Mouse (Mus musculus): ENCODE data around the gene Ins2.

GRCm38 (mm10) chr7:142658681-142659180, 84.5 kb downstream of the Ins2 start:
- TF ChIP-seq POLR2A (IDR thresholded peaks at IDR 0.05; ENCODE audit: control insufficient read depth in 1 of 2, insufficient read depth in 1 of 2, low read depth in 1 of 2, low read length in 2 of 2, poor library complexity in 1 of 2) (no peak), CTCF (IDR thresholded peaks at IDR 0.05 in 2 of 3, conservative IDR thresholded peaks at IDR 0.05 in 1 of 3; ENCODE audit: control insufficient read depth in 1 of 3, insufficient read depth in 1 of 3, low read depth in 2 of 3, low read length in 3 of 3, poor library complexity in 1 of 3, severe bottlenecking in 1 of 3) (no peak), MEF2A (IDR thresholded peaks at IDR 0.05; ENCODE audit: extremely low read depth, insufficient replicate concordance, low read depth, low read length, poor library complexity, severe bottlenecking) (no peak), ZMIZ1 (IDR thresholded peaks at IDR 0.05; ENCODE audit: low read depth, low read length) (no peak)
